Mouse (Mus musculus) kidney, adult 2 months (tissue): ENCODE measurements around the gene Grm1. TPM values are rescaled to one million over a fixed set of nuclear protein-coding genes. Genes with fewer than 3 reads are reported as not detected.

Experiments used
- DNase-seq: peaks from one replicate; pipeline ENCODE4 v3.0.0; 2021
- H3K27ac ChIP-seq: fragments of 200-500 bp; 2 replicates; pipeline ENCODE4 v1.5.1; 2012; ENCODE audit warnings: low read depth, low read length, control low read depth, inconsistent platforms; ENCODE audit not compliant: insufficient read depth
- H3K27me3 ChIP-seq: fragments of 200-500 bp; replicated peaks from 2 replicates; pipeline ENCODE4 v1.6.1; 2012; ENCODE audit warnings: mild to moderate bottlenecking, moderate library complexity, low read length, inconsistent platforms; ENCODE audit not compliant: control insufficient read depth, insufficient read depth
- H3K36me3 ChIP-seq: fragments of 200-500 bp; 2 replicates; pipeline ENCODE4 v1.6.1; 2012; ENCODE audit warnings: mild to moderate bottlenecking, moderate library complexity, low read length, inconsistent platforms; ENCODE audit not compliant: control insufficient read depth, insufficient read depth
- H3K4me1 ChIP-seq: fragments of 200-500 bp; 2 replicates; pipeline ENCODE4 v1.6.1; 2011; ENCODE audit warnings: low read length; ENCODE audit not compliant: control insufficient read depth, insufficient read depth
- H3K4me3 ChIP-seq: fragments of 200-500 bp; 2 replicates; pipeline ENCODE4 v1.5.1; 2011; ENCODE audit warnings: mild to moderate bottlenecking, low read depth, low read length, control low read depth; ENCODE audit not compliant: insufficient read depth
- CTCF ChIP-seq: fragments of 200-500 bp; conservative IDR thresholded peaks from 2 replicates; pipeline ENCODE4 v1.5.1; 2011; ENCODE audit warnings: low read depth, mild to moderate bottlenecking, control low read depth, low read length, moderate library complexity, mixed read lengths; ENCODE audit not compliant: insufficient read depth, insufficient read length
- POLR2A ChIP-seq: fragments of 200-500 bp; IDR thresholded peaks from one replicate; pipeline ENCODE4 v1.6.1; 2011; ENCODE audit warnings: low read depth, low read length, control low read depth
- WGBS: fragments of 180-500 bp; shearing (Covaris S2); methylation state at CpG from one replicate; pipeline ENCODE4 v1.1.7; 2018; 5-methylcytosine and 5-hydroxymethylcytosine counted together
- polyA plus RNA-seq: library from polyadenylated mRNA; depleted of rRNA; stranded (reverse); fragments of >200 nt; gene quantifications from 2 replicates; pipeline ENCODE4 v1.2.3, GENCODE M21; 2012

Gene Grm1
- polyA plus RNA-seq, 1 experiment, result not detected

- WGBS, result 78% methylated on average over 6 of the region's 6 CpGs
Measured at GRCm38 (mm10) chr10:10964490-10965150, 117.5 kb downstream of the Grm1 start.

GRCm38 (mm10) chr10:10950557-10950956 lies 131.6 kb downstream of the Grm1 start:
- H3K36me3 ChIP-seq, result no peaks in the 10 kb centered on the region
- H3K27me3 ChIP-seq, result no peaks in the 10 kb centered on the region
- TF ChIP-seq CTCF (no peak), POLR2A (no peak)
- H3K4me1 ChIP-seq, result no peaks in the 10 kb centered on the region
- DNase-seq, result no peak
- no peak overlapping the region for H3K4me3 ChIP-seq
- 80% methylated on average over 3 of the region's 3 CpGs for WGBS
- H3K27ac ChIP-seq, result no peak overlapping the region

More at GRCm38 (mm10) chr10:10964490-10965150, 117.5 kb downstream of the Grm1 start:
- H3K4me3 ChIP-seq, result no peak overlapping the region
- H3K27ac ChIP-seq, result no peak overlapping the region
- H3K4me1 ChIP-seq, result no peaks in the 10 kb centered on the region
- no peak for DNase-seq
- TF ChIP-seq CTCF (no peak), POLR2A (no peak)
- H3K36me3 ChIP-seq, result no peaks in the 10 kb centered on the region
- H3K27me3 ChIP-seq, result no peaks in the 10 kb centered on the region

DNA sequence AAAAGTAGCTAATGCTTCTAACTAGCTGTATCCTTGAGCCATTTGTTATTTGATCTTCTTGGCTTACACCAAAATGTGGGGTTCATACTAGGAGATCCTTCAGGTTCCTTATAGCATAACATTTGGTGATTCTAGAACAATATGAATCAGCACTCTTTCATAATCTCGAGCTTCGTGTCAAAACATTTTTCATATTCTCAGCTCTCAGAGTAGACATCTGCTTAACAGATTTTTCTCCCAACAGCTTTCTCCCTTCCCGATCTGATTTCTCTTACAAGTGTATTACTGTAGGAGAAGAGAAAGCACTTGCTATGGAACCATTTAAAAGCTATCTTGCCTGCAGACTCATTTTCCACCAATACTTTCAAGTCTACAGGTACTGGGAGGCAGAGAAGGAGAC lies 133.0 kb downstream of the Grm1 start:
- Histone ChIP-seq H3K27ac (no peak overlapping the region), H3K36me3 (no peaks in the 10 kb centered on the region), H3K27me3 (no peaks in the 10 kb centered on the region), H3K4me1 (no peaks in the 10 kb centered on the region), H3K4me3 (no peak overlapping the region)
- no peak for TF ChIP-seq CTCF
- TF ChIP-seq POLR2A, result no peak
- DNase-seq, result no peak
- 86% methylated on average over 3 of the region's 3 CpGs for WGBS

- Histone ChIP-seq H3K27ac (no peak overlapping the region), H3K36me3 (no peaks in the 10 kb centered on the region), H3K27me3 (no peaks in the 10 kb centered on the region), H3K4me1 (no peaks in the 10 kb centered on the region), H3K4me3 (no peak overlapping the region)
- 87% methylated on average over 2 of the region's 2 CpGs for WGBS
- no peak for TF ChIP-seq CTCF
- no peak for TF ChIP-seq POLR2A
- DNase-seq, result no peak
Measured at GRCm38 (mm10) chr10:10947531-10947930, 134.6 kb downstream of the Grm1 start.

- no peaks in the 10 kb centered on the region for H3K4me1 ChIP-seq
- WGBS, result 74% methylated on average over 2 of the region's 2 CpGs
- no peaks in the 10 kb centered on the region for H3K36me3 ChIP-seq
- DNase-seq, result no peak
- no peak overlapping the region for H3K4me3 ChIP-seq
- TF ChIP-seq POLR2A (no peak), CTCF (no peak)
- H3K27me3 ChIP-seq, result no peaks in the 10 kb centered on the region
- H3K27ac ChIP-seq, result no peak overlapping the region
Measured at GRCm38 (mm10) chr10:10944003-10944402, 138.2 kb downstream of the Grm1 start.

DNA sequence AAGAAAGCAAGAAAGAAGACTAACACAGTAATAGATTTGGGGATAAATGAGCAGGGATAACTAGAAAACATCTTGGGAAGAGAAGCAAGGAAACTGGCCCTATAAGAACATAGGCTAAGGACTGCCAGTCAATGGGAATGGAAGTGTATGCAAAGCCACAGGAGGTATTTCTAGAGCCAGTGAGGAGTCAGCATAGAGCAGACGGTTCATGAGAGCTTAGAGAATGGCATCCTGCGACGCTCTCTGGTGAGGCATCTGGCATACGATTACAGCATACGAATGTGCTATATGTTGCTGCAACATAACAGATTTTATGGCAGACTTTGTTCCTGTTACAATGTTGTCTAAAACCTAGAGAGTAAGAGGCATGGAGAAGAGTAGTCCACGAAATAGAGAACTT lies 139.9 kb downstream of the Grm1 start:
- WGBS, result 79% methylated on average over 6 of the region's 6 CpGs
- TF ChIP-seq CTCF, result no peak
- TF ChIP-seq POLR2A, result no peak
- H3K36me3 ChIP-seq, result no peaks in the 10 kb centered on the region
- no peaks in the 10 kb centered on the region for H3K4me1 ChIP-seq
- no peak for DNase-seq
- H3K27me3 ChIP-seq, result no peaks in the 10 kb centered on the region
- no peak overlapping the region for H3K4me3 ChIP-seq
- H3K27ac ChIP-seq, result no peak overlapping the region

GRCm38 (mm10) chr10:10935806-10936205 lies 146.3 kb downstream of the Grm1 start:
- WGBS, result 67% methylated on average over 3 of the region's 3 CpGs
- no peak overlapping the region for H3K27ac ChIP-seq
- no peaks in the 10 kb centered on the region for H3K27me3 ChIP-seq
- no peaks in the 10 kb centered on the region for H3K36me3 ChIP-seq
- no peaks in the 10 kb centered on the region for H3K4me1 ChIP-seq
- no peak for DNase-seq
- TF ChIP-seq CTCF (no peak), POLR2A (no peak)
- no peak overlapping the region for H3K4me3 ChIP-seq
